Mouse (Mus musculus): Measurements from ENCODE around the gene Smg9.

DNA sequence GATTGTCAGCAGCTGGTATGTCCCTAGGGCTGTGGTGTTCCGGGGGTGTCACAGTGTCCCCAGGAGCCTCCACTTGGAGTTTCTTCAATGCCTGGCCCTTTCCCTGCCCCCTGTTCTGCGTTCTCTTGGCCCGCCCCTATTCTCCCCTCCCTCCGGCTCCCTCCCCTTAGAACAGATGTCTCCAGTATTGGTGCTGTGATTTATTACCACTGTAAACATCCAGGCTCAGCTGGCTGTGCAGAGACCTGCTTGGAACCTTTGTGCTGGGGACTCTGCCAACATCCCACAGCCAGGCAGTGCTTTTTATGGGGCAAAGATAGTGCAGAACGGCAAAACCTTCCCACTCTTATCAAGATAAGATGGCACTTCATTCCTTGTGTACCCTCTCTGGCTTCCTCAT, 8.3 kb upstream of the Smg9 start:
- TF ChIP-seq CTCF (conservative IDR thresholded peaks at IDR 0.05; ENCODE audit: insufficient read depth, insufficient read length, low read depth, low read length): no peak
- no peak for TF ChIP-seq POLR2A (IDR thresholded peaks at IDR 0.05; ENCODE audit: low read depth, low read length)
